Mouse (Mus musculus): ENCODE measurements around the gene Hoxb8. TPM values are rescaled to one million over a fixed set of nuclear protein-coding genes. Genes with fewer than 3 reads are reported as not detected.
A peak's percentile ranks its signal among the peaks of the same experiment; 100 is the strongest.

The Hoxb8 gene
- polyA plus RNA-seq, 1 experiment from 2014 or later: not detected

GRCm38 (mm10) chr11:96334002-96334364 is 52.3 kb downstream of the Hoxb8 start:
- Histone ChIP-seq H3K4me2 (no peak overlapping the region), H3K27me3 (peaks cover 98% of the 10 kb centered on the region), H3K4me1 (replicated peaks) (0 out of 2 replicates have a peak, but pooled peaks cover 7% of the 10 kb centered on the region), H3K36me3 (no peaks in the 10 kb centered on the region), H3K4me3 (replicated peaks) (no peak overlapping the region), H3K27ac (0 out of 2 replicates have a peak overlapping the region, but pooled peaks have one; percentile 13), H3K9me3 (replicated peaks) (no peaks in the 10 kb centered on the region), H3K9ac (0 out of 2 replicates have a peak overlapping the region, but pooled peaks have one; percentile 9)
- ATAC-seq (ENCODE audit: low read depth) (no peak), DNase-seq (no peak)
- WGBS (ENCODE audit: insufficient replicate concordance): 44% methylated on average over 2 of the region's 2 CpGs

MicroRNAs encoded within 50 kb of the gene (microRNA counts, 519-probe panel; counts per million panel counts)
- 4,216 counts per million, percentile 35 among the panel's probes with 10 or more counts for microRNA mmu-miR-10a
- microRNA mmu-miR-196a: 114 counts per million

Small RNA genes within 50 kb of the gene (microRNA-seq; reads per million reads assigned to microRNA genes)
- gene Mir10a (10,045 reads per million, percentile 92 among the genes with 10 or more reads in this experiment), gene Mir196a-1 (not detected)

Other genes starting within 250 kb of the Hoxb8 start
- 87.0 and 88.9 TPM in 2 replicates for gene Snf8, start 247.0 kb upstream of the Hoxb8 start, polyA plus RNA-seq (2015; fragmentation: Nextera tagmentation; extraction: Ambion mirVana)
- gene Ube2z, start 216.5 kb upstream of the Hoxb8 start, polyA plus RNA-seq (2015; fragmentation: Nextera tagmentation; extraction: Ambion mirVana): 13.7 and 15.2 TPM in 2 replicates
- gene Atp5g1, start 206.2 kb upstream of the Hoxb8 start, polyA plus RNA-seq (2015; fragmentation: Nextera tagmentation; extraction: Ambion mirVana): 578 and 628 TPM in 2 replicates
- gene Calcoco2, start 169.9 kb upstream of the Hoxb8 start, polyA plus RNA-seq (2015; fragmentation: Nextera tagmentation; extraction: Ambion mirVana): not detected in 2 replicates
- gene Ttll6, start 148.1 kb upstream of the Hoxb8 start, polyA plus RNA-seq (2015; fragmentation: Nextera tagmentation; extraction: Ambion mirVana): not detected in 2 replicates
- gene Hoxb13, start 87.6 kb upstream of the Hoxb8 start, polyA plus RNA-seq (2015; fragmentation: Nextera tagmentation; extraction: Ambion mirVana): not detected in 2 replicates
- gene Hoxb9, start 10.4 kb upstream of the Hoxb8 start, polyA plus RNA-seq (2015; fragmentation: Nextera tagmentation; extraction: Ambion mirVana): 0.06 TPM in 1 of 2 replicates, not detected in the other
- 0.16 and 0.32 TPM in 2 replicates for gene Hoxb7, start 4.7 kb downstream of the Hoxb8 start, polyA plus RNA-seq (2015; fragmentation: Nextera tagmentation; extraction: Ambion mirVana)
- gene Hoxb6, start 10.6 kb downstream of the Hoxb8 start, polyA plus RNA-seq (2015; fragmentation: Nextera tagmentation; extraction: Ambion mirVana): 0.07 and 0.14 TPM in 2 replicates
- 0.44 and 0.58 TPM in 2 replicates for gene Hoxb5, start 21.4 kb downstream of the Hoxb8 start, polyA plus RNA-seq (2015; fragmentation: Nextera tagmentation; extraction: Ambion mirVana)
- gene Hoxb4, start 36.4 kb downstream of the Hoxb8 start, polyA plus RNA-seq (2015; fragmentation: Nextera tagmentation; extraction: Ambion mirVana): 0.16 and 0.20 TPM in 2 replicates
- 0.08 and 0.13 TPM in 2 replicates for gene Hoxb3, start 41.4 kb downstream of the Hoxb8 start, polyA plus RNA-seq (2015; fragmentation: Nextera tagmentation; extraction: Ambion mirVana)
- gene Hoxb2, start 68.6 kb downstream of the Hoxb8 start, polyA plus RNA-seq (2015; fragmentation: Nextera tagmentation; extraction: Ambion mirVana): 1.2 and 1.7 TPM in 2 replicates
- gene Hoxb1, start 83.8 kb downstream of the Hoxb8 start, polyA plus RNA-seq (2015; fragmentation: Nextera tagmentation; extraction: Ambion mirVana): 0.05 and 0.08 TPM in 2 replicates
- gene Skap1, start 182.7 kb downstream of the Hoxb8 start, polyA plus RNA-seq (2015; fragmentation: Nextera tagmentation; extraction: Ambion mirVana): 0.22 and 0.29 TPM in 2 replicates

Measured in liver, embryonic 13.5 days (tissue).